Mouse (Mus musculus) fibroblast of lung, adult 2 months (primary cell): ENCODE measurements around the gene Slc31a2.

ENCODE experiments used
- DNase-seq: peaks from one replicate; pipeline ENCODE4 v3.0.0-alpha.2; 2011; ENCODE audit warnings: low read depth

The Slc31a2 gene

DNA sequence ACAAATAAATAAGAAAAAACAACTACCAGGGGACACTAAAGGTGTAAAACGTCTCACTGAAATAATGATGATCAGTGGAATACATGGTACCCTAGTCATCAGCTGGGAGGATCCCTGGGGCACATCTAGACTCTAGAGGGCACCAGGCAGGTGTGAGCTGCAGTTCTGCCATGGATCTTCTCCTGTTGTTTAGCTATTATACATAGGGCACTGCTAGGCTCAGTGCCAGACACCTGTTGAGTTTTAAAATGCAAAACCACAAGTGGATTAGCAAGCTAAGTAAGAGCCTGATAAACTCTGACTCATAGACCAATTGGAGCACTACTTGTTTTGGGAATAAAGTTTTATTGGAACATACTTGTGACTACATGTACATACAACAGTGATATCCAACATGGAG lies 55.9 kb downstream of the Slc31a2 start:
- no peak for DNase-seq

DNA sequence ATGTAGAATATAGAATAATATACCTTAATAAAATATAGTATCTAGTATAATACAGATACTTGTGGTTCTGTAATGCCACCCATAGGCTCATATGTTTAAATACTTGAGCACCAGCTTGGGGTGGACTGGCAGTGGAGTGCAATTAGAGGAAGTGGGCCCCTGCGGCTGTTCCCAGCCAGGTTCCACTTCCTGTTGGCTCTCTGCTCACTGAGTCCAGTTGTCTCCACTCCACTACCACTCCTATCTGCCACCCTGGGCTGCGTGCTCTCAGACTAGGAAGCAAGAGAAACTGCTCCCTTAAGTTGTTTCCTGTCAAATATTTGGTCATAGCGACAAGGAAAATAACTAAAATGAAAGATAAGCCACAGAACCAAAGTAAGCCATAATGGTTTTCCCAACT lies 60.3 kb downstream of the Slc31a2 start:
- DNase-seq, result no peak

- no peak for DNase-seq
These were observed 63.7 kb downstream of the Slc31a2 start for GRCm38 (mm10) chr4:62326111-62326510.

DNA sequence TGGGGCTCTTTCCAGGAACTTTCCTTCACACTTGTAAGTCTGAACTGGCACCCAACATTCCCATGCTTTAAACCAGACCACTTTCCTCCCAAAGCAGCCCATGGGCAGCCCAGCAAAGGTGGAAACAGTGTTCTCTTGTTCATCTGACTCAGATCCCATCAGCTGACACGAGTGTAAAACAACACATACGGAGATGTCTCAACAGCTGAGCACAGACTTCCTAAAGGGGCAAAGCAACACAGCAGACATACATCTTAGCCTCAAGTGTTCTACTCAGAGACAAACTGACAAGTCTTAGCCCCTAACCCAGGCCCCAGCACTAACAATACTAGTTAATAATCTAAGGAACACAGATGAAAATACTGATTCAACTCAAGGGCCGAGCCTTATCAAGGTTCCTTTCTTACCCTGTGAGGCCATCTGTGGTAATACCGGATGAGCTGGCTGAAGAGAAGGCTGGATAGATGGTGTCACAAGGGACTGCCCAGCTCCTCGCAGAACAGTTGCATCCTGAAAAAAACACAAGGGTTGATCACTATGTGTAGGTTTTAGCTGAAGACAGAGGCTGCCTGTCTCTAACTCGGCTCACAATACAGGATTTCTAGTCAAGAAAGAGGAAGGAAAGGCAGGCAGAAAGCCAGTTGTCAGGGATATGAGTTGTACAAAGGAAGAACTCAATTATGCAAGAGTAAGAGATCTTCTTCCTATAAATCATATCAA lies 66.7 kb downstream of the Slc31a2 start:
- DNase-seq, result no peak

DNA sequence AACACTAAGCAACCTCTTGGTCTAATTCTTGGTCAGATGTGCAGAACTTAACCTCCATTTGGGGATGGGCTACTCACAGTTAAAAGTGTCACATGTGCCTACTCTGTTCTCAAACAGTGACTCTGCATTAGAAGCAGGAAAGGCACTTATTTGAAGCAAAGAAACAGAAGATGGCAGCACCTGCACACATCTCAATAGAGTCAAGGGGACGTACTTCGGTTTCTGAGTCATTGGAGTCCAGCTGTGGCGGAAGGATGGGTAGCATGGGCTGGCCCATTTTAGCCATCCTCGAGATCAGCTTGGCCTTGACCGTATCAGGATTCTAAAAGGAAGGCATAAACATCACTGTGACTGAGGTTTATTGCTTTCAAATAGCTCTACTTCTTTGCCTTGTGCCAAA lies 69.6 kb downstream of the Slc31a2 start:
- no peak for DNase-seq

GRCm38 (mm10) chr4:62338536-62338935 lies 76.2 kb downstream of the Slc31a2 start:
- no peak for DNase-seq

GRCm38 (mm10) chr4:62344000-62344399 lies 81.6 kb downstream of the Slc31a2 start:
- DNase-seq, result no peak

DNA sequence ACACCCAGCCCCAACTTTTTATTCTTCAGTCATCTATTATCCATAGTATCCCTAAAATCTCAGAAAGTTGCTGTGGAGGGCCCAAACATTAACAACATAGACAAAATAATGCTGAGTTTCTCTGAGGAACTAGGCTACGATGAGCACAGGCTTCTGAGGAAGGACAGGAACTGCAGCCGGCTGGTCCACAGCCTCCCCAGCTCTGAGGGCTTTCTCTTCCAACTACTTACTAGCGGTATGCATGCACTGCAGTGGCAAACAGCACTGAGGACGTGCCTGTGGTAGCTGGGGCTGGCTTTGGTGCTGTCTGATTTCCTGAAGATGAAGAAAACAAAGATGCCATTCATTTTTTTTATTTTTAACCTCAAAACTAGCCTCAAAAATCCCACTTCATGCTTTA lies 83.5 kb downstream of the Slc31a2 start:
- no peak for DNase-seq

GRCm38 (mm10) chr4:62347605-62348328 lies 85.4 kb downstream of the Slc31a2 start:
- DNase-seq, result no peak
